Mouse (Mus musculus) C2C12 (cell line): Measurements from ENCODE around the gene Lypd6b.

Experiments
- CTCF ChIP-seq: IDR thresholded peaks from one replicate; pipeline ENCODE4 v1.5.1; 2011; ENCODE audit not compliant: control insufficient read depth, insufficient read depth, insufficient read length
- USF1 ChIP-seq: IDR thresholded peaks from one replicate; pipeline ENCODE4 v1.6.1; 2011; ENCODE audit warnings: low read depth, mild to moderate bottlenecking, control low read depth, moderate library complexity

- no peak for TF ChIP-seq CTCF
- no peak for TF ChIP-seq USF1
Observed at GRCm38 (mm10) chr2:49832277-49832803, 44.9 kb downstream of the Lypd6b start.
